Mouse (Mus musculus): ENCODE data around the gene Scd3.

Gene Scd3

DNA sequence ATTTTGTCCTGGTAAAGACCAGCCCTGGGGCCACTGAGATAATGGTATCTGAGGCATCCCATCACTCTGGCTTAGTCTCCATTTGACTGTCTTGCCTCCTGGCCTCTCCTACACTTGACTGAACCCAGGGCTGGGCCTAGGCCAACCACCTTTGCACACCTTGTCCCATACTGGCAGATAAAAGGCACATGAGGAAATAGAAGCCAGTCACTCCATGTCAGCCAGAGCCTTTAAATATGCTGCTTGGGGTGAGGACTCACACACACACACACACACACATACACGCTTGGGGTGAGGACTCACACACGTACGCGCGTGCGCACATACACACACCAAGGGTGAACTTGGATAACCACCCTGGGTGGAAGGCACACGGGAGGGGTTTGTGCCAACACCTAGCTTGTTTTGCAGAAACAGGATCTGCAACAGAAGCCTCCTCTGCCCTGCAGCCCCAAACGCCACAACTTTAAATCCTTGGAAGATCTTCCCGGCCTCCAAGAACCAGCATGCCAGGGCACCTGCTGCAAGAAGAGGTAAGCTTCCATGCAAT, at the start of gene Scd3:
Gene Scd3 (plus strand): TSS at position 255 of the 550 bp plus-strand sequence.
- DNase-seq = no peak

DNA sequence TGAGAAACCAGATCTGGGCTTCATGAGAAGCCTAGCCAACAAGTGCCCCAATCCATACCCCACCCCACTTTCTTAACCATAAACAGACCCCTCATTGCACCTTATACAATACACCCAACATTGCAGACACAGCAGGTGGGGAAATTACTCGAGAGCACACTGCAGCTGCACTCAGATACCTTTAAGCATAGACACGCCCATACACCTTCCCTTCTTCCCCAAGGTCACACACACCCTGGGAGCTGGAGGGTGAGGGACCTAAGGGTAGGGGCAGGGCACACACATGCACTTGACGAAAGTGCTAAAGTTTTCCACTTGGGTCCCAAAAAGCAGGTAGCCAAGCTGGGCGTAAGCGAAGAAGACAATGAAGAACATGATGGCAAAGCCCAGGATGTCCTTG, 49.3 kb upstream of the Scd3 start:
- no peak for DNase-seq

DNA sequence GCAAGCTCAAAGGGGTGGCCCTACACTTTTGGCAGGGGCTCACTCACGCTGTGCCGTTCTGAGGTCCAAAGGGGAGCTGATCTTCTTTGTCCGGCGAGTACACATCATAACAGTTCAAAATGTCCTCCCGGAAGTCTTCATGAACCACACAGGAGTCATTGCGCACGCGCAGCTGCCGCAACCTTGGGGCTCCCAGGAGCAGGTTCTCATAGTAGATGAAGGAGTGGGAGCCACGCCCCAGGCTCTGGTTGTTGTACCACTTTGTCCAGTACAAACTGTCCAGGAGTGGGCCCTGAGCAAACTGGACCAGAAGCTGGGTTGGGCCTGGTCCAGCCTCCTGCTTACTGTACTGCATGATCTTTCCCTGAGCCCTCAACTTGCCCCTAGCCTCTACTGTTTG, 46.1 kb upstream of the Scd3 start:
- no peak for DNase-seq

DNA sequence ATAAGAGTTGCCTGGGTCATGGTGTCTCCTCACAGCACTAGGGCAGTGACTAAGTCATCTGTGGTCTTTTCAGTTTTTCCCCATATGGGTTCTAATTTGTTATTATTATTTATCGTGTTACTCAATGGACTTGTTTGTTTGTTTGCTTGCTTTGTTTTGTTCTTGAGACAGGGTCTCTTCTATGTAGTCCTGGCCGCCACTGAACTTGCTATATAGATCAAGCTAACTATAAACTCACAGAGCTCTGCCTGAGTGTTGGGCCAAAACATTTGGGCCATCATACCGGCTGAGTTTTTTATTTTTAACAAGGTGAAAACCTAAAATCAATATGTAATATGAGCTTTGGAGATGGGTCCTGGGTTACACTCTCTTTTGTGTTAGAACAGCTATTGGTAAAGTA, 43.7 kb upstream of the Scd3 start:
- no peak for DNase-seq

DNA sequence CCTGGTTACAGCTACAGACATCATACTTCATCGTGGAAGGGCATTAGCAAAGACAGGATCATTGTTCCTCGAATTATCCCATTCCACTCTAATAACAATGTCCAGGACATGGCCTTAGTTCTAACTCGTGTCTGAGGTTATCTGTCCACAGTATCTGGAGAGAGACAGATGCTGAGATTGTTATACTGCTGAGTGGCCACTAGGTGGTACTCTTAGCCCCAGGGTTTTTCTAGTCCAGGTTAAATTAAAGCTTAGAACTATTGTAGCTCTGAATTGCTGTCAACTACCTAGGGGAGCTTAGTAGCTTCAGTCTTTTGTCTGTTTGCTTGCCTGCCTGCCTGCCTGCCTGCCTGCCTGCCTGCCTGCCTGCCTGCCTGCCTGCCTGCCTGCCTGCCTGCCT, 41.6 kb upstream of the Scd3 start:
- DNase-seq = no peak

DNA sequence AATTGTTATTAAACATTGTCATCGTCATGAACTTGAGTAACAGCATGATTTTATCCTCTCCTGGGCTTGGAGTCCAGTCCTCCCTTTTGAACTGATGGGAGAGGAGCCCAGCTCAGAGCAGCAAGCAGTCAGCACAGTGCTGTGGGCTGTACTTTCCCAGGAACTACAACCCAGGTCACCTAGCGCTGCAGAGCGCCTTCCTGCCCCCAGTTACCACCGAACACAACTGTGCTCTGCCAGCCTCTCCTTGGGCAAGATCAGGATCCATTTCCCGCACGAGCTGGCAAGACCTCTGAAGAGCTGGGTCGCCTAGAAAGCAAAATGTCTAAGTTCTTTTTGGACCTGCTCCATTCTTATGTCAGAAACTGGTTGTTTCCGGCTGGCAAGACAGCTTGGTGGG, 28.2 kb upstream of the Scd3 start:
- no peak for DNase-seq

DNA sequence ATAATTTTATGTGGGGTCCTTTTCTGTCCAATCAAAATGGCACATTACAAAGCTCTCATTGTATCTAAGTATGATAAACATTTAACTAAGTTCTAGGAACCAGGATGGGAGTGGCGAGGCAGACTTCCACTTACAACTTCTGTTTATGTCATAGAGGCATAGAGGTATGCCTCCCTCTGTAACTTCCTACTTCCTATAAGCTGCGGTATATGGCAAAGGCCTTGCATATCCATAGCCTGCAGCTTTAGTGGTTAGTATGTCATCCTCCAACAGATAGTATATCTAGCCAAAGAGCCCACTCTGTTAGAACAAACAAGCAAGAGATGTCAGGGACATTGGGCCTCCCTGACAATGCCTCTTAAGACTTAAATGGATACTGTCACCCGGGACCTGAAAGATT, 26.3 kb upstream of the Scd3 start:
- DNase-seq = no peak

DNA sequence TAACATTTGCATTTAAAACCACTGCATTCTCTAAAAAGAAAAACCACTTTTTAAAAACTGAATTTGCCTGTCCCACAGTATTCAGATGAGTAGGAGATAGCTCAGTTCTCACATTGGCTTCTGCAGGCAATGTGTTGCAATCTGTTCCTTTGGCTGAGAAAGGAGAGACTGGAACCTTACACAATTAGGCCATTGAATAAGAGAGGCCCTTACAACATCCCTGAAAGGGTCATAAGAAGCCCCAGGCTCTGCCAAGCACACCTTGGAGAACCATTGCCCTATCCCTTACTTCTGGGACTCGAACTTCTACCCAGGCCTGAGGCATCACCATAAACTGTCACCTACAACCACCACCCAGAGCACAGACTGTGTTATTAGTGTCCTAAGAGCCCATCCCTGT, 22.6 kb upstream of the Scd3 start:
- DNase-seq = no peak

DNA sequence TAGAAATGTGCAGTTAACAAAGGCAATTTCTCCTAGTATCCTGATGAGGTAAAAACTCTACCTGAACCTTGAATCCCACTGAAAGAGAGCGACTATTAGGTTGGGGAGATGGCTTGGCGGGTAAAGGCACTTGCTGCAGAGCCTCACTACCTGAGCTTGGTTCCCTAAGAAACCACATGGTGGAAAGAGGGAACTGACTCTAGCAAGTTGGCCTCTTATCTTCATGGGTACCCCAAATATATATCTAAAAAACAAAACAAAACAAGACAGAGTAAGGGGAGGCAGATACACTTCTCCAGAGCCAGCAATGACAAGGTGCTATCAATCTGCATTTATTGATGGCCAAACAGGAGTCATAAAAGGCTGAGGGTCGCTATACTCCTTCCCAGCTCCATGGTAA, 19.1 kb upstream of the Scd3 start:
- no peak for DNase-seq

DNA sequence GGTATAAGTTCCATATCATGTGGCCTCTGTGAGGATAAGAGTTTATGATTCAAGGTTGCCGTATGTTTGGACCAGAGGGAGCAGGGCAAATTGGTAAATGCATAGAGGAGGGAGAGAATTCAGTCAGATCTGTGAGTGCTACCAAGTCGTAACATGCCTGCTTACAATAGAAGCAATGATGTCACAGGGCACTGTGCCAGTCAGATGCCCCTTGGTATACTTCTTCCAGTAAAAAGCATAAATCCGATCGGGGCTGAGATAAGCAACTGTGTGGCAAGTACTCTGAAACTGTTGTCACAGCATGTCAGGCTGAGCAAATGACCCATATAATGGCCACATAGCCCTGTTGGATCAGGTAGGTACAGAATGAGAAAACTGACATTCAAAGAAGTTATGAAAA, 14.0 kb upstream of the Scd3 start:
- DNase-seq = no peak

DNA sequence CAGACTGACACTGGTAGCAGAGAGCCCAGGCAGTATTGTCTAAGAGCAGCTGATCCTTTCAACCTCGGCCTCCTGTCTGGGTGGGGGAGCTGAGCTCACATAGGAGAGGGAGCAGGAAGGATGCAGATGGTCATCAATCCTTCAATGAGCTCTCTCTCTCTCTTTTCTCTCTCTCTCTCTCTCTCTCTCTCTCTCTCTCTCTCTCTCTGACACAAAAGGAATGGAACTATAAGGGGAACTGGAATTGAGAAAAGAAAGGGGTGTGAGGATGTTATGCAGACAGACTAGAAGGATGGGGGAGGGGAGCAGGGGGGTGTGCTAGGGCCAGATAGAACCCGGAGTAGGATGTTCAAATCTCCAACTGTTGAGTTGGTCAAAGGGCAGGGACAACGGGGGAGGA, 10.7 kb upstream of the Scd3 start, which contains the start of gene Pkd2l1:
Gene Pkd2l1 (minus strand): TSS at position 101 of the 400 bp plus-strand sequence.
- no peak for DNase-seq

DNA sequence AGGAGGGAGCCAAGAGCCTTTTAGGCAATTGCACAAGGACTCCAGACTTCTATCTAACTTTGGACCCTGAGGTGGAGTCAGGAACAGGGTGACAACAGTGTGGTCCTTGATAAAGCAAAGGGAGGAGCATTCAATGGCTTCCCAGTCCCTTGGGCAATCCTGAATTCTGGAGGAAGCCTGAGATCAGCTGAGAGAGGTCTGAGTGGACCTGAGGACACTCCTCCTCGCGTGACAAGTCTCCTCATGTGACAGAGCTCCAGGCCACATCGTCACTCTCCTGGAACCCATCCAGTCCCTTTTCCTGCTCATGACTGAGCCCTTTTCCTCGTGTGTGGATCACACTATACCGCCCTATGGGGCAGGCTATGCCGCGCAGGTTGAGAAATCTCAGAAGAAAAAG, 9.2 kb upstream of the Scd3 start:
- no peak for DNase-seq

DNA sequence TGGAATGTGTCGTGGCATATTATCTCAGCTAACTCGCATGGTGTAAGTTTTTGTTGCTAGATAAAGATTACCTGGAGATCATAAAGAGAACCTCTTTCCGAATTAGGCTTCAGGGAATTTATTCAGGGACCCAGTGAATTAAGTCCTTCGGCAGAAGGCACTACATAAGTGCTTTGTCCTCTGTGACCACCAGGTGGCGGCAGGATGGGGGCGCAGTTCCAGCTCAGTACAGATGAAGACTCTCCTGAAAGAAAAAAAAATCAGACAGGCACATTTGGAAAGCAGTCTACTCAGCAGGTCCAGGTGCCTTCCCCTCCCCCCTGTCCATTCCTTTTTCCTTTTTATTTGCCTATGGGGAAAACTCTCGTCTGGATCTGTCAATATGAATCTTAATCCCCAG, 7.9 kb upstream of the Scd3 start:
- peak; percentile 80 for DNase-seq

DNA sequence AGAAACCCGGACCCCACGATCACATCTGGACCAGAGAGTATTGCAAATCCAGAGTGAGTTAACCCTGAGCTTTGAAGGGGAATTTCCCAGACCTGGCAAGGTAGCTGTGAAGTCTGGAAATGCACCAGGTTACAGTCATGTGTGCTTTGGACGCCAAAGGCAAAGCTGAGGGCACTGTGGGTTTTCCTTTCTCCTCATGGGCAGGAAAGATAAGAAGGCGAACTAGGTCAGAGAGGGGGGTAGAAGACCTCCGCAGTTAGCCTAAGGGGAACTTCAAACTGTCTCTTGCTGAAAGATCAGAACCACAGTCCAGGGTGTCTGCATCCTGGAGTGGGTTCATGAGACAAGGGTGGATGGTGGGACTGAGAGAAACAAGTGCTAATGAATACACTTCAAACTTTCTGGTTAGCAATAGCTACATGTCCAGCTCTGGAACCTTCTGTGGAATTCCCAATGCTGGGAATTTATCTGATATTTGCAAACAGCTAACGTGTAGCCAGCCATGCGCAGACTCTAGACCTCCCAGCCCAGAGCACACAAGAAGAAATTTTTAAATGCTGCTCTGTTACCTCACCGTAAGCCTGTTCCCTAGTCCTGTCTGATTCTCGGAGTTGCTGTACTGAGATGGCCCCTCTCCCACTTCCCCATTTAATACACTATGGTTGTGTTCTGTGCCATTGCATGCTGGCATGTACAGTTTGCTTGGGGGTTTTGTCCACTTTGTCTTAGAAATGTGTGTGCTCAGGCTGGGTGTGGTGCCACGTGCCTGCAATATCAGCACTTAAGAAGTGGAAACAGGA, 5.8 kb upstream of the Scd3 start:
- no peak for DNase-seq

DNA sequence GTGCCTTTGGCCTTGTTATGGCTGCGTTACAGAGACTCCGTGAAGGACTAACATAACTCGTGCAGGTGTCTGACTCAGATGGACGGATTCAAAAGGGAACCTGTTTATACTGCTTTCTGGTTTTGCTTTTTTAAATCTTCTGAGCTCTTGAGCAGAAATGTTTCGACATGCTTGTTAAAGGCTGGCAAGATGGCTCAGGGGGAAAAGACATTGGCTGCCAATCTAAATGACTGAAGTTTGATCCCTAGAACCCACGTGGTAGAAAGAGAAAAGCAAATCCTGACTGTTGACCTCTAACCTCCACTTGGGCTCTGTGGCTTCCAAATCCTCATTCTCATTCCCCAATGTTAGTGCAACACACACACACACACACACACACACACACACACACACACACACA, 4.6 kb upstream of the Scd3 start:
- no peak for DNase-seq

DNA sequence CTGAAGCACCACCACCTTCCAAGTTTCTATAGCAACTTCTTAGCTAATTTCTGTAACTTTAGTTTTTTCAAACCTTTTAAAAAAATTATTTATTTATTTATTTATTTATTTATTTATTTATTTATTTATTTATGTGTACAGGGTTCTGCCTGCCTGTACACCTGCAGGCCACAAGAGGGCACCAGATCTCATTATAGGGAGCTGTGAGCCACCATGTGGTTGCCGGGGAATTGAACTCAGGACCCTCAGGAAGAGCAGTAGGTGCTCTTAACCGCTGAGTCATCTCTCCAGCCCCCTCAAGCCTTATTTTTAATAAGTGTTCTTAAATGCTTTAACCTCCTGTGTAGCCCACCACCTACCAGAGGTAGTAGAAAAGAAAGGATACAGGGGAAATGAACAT, 4.1 kb upstream of the Scd3 start:
- peak; percentile 14 to 16 for DNase-seq

DNA sequence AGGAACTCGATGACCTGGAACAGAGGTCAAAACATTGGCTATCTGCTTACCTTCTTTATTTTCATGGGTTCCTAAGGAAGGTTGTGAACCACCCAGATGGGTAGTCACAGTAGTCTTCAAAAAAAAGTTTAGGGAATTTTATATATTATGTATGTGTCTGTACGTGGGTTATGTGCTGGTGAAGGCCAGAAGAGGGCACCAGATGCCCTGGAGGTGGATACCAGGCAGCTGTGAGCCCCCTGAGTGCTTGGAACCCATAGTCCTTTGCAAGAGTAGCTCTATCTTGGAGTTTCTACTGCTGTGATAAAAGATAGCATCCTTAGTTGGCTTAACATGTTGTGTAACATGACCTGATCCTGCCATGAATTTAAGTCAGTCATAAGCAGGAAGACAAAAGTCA, 4.0 kb downstream of the Scd3 start:
- DNase-seq = no peak

DNA sequence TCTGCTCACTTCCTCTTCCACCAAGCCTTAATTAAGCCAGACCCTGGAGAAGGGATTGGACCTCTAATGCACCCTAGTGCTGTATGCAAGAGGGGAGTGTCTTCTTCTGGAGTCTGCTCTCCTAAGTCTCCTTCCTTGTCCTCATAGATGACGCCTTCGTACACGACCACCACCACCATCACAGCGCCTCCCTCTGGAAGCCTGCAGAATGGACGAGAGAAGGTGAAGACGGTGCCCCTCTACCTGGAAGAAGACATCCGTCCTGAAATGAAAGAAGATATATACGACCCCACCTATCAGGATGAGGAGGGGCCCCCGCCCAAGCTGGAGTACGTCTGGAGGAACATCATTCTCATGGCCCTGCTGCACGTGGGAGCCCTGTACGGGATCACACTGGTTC, 12.2 kb downstream of the Scd3 start:
- no peak for DNase-seq

DNA sequence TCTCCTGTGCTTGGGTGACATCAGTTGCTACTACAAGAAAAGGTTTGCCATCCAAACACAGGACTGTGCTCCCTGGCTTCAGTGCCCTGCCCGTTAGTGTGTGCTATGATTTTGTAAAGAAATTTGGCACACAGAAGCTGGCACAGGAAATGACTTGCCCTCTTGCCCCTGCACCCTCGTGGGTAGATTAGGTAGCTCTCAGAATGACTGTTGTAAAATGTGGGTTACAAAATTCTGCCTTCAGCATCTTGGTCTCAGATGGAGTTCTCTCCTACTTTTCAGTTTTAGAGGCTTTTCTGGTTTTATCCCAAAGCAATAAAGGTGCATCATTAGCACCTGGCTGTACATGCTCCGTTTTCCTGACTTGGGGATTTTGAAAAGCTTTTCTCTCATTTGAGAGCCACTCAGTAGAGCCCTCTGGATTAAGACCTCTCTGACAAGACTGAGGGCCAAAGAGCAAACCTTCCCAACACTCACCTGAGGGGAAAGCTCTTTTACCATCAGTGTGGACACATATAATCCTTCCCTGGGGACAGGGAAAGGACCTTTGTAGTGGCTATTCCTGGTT, 15.0 kb downstream of the Scd3 start:
- DNase-seq = no peak

DNA sequence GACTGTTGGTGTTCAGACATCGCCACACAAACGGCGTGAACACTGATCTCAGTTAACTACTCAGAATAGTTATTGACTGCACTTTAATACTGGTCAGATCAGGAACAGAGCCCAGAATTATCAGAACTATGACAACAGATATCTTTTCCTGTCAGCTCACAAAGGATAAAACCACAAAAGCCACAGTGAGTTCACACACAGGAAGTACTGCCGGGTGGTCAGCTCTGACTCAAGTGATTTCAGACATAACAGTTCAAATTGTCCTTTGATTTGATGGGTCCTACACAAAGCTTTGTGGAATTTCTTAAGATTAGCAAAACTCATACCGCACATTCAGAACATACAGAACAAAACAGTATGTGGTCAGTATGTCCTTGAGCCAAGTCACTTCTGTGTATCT, 22.7 kb downstream of the Scd3 start:
- DNase-seq = no peak

DNA sequence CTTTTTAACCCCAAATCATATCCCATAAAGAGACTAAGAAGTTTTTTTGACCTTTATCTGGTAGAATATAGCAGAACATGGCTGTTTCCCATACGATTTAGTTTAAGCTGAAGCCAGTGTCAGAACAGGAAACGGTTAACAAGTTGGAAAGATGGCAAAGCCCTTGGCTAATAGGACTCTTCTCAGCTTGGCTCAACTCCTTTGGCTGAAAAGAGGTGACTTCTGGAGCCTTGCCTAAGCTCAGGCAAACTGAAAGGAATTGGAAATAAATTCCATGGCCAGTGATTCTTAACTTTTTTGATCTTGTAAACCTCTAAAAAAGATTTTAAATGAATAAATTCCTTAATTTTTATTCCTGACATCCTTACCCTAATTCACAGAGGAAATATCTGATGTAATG, 26.7 kb downstream of the Scd3 start:
- no peak for DNase-seq

DNA sequence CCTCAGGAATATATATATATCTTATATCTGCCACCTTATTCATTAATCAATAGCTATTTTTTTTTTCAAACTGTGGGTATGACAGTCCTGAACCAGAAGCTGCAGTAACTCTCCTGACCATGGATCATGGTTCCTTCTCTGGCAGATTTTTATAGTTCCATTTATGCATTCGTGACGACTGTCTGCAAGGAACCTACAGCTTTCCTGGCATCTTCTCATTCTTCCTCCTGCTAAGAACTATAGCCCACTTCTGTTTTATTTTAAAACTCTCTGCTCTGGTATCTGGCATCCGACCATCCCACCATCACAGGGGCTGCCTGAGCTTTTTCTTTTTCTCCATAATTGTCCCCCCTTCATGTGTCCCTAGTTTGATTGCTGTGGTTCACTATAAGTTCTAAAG, 27.1 kb downstream of the Scd3 start:
- DNase-seq = no peak

DNA sequence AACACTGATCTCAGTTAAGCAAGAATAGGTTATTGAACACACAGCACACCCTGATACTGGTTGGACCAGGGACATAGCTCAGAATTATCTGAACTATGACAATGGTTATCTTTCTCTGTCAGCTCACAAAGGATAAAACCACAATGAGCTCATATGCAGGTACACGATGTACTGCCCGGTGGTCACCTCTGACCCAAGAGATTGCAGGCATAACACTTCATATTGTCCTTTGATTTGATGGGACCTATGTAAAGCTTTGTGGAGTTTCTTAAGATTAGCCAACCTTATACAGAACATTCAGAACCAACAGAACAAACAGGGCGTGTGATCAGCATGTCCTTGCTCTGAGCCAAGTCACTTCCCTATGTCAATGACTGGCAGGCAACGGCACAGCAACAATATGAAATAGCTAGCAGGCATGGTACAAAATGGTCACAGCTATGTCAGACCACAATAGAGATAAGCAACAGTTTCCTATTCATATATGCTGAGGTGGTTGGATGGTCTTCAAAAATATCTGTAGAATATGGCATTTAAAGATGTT, 28.6 kb downstream of the Scd3 start:
- no peak for DNase-seq

DNA sequence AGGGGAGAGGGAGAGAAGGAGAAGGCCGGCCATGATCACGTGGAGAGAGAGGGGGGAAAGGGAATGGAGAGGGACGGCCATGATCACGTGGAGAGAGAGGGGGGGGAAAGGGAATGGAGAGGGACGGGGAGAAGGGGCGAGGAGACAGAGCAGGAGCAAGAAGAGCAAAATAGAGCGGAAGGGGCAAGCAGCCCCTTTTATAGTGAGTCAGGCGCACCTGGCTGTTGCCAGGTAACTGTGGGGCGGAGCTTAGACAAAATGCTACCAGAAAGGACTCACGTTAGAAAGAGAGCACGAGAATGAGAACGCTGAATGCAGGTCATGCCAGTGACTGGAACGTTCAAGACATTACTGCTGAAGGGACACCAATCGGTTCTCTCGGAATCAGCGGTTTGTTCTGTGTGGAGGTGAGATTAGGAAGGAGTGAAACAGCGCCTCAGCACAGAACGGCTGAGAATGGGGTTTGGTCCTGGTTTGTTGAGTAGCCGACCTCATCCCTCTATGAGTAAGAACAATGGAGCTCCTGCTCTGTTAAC, 34.5 kb downstream of the Scd3 start:
- DNase-seq = peak in 1 of 2 experiments; percentile 34

All from cerebellum, adult 18-20 months (tissue).